Mouse (Mus musculus) heart, adult 2 months (tissue): ENCODE measurements around the gene Atp6v1g2. TPM values are rescaled to one million over a fixed set of nuclear protein-coding genes. Genes with fewer than 3 reads are reported as not detected.
A peak's percentile ranks its signal among the peaks of the same experiment; 100 is the strongest.

Source experiments
- DNase-seq, 2 experiments: peaks; one replicate each; pipeline ENCODE4 v3.0.0; 2021
- H3K27ac ChIP-seq: fragments of 200-600 bp; 2 replicates; pipeline ENCODE4 v1.8.1; 2022
- H3K27me3 ChIP-seq: fragments of 200-500 bp; 2 replicates; pipeline ENCODE4 v1.6.1; 2012; ENCODE audit warnings: mild to moderate bottlenecking, low read length, inconsistent platforms, mixed read lengths; ENCODE audit not compliant: control insufficient read depth, insufficient read depth
- H3K36me3 ChIP-seq: fragments of 200-500 bp; 2 replicates; pipeline ENCODE4 v1.6.1; 2012; ENCODE audit warnings: low read length, inconsistent platforms; ENCODE audit not compliant: control insufficient read depth, insufficient read depth
- H3K4me1 ChIP-seq: fragments of 200-500 bp; 2 replicates; pipeline ENCODE4 v1.6.1; 2011; ENCODE audit warnings: low read length; ENCODE audit not compliant: control insufficient read depth, insufficient read depth
- H3K4me3 ChIP-seq: fragments of 200-600 bp; 2 replicates; pipeline ENCODE4 v1.8.1; 2022
- H3K79me2 ChIP-seq: fragments of 200-500 bp; replicated peaks from 2 replicates; pipeline ENCODE4 v1.6.1; 2012; ENCODE audit warnings: mild to moderate bottlenecking, inconsistent platforms, low read length, moderate library complexity, mixed read lengths; ENCODE audit not compliant: control insufficient read depth, insufficient read depth
- H3K9ac ChIP-seq: fragments of 200-500 bp; 2 replicates; pipeline ENCODE4 v1.6.1; 2012; ENCODE audit warnings: low read depth, mild to moderate bottlenecking, control low read depth, inconsistent platforms, low read length, mixed read lengths
- CTCF ChIP-seq: fragments of 200-600 bp; IDR thresholded peaks from 2 replicates; pipeline ENCODE4 v1.8.1; 2022; ENCODE audit warnings: antibody characterized with exemption, mild to moderate bottlenecking, moderate library complexity
- EP300 ChIP-seq: fragments of 200-500 bp; IDR thresholded peaks from 2 replicates; pipeline ENCODE4 v1.6.1; 2011; ENCODE audit warnings: low read depth, low read length, control low read depth; ENCODE audit not compliant: insufficient read depth
- POLR2A ChIP-seq: fragments of 200-500 bp; IDR thresholded peaks from 2 replicates; pipeline ENCODE4 v1.6.1; 2011; ENCODE audit warnings: mild to moderate bottlenecking, low read depth, low read length, control low read depth; ENCODE audit not compliant: insufficient read depth
- WGBS: fragments of 180-500 bp; shearing (Covaris S2); methylation state at CpG from one replicate; pipeline ENCODE4 v1.1.7; 2018; 5-methylcytosine and 5-hydroxymethylcytosine counted together
- intact Hi-C: fragments of 180-260 bp; cut with DNase I; formaldehyde crosslinking; loops from one replicate; pipeline ENCODE4 v1.15.1; 2025
- polyA plus RNA-seq: library from polyadenylated mRNA; depleted of rRNA; stranded (reverse); fragments of >200 nt; gene quantifications from 2 replicates; pipeline ENCODE4 v1.2.3, GENCODE M21; 2012
- total RNA-seq, 2 experiments: library from RNA; stranded (reverse); gene quantifications; 2 replicates each; pipeline ENCODE4 v1.2.3; 2021

Gene Atp6v1g2
- total and polyA plus RNA-seq, 3 experiments, result 3.0 to 6.4 (median 3.2) TPM

DNA sequence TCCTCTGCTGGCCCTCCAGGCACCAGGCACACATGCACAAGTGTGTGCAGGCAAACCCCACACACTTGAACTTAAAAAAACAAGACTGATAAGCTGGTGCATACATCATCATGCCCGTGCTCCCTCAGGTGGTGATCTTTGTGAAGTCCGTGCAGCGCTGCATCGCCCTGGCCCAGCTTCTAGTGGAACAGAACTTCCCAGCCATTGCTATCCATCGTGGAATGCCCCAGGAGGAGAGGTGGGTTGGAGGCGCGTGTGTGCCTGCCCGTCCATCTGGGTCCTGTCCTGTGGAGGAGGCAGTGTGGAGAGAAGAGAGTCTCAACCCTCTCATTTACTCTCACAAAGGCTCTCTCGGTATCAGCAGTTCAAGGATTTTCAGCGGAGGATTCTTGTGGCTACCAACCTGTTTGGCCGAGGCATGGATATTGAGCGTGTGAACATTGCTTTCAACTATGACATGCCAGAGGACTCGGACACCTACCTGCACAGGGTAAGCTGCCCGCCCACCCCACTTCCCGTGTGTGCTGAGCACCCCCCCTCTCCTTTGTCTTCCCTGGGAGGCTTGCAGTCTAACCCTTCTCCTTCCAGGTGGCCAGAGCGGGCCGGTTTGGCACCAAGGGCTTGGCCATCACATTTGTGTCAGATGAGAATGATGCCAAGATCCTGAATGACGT lies 19.3 kb downstream of the Atp6v1g2 start:
- peaks cover under 1% of the 10 kb centered on the region; the same call in 1 of the 2 replicates for H3K36me3 ChIP-seq
- DNase-seq, result no peak
- H3K27me3 ChIP-seq, result no peaks in the 10 kb centered on the region
- intact Hi-C loops, result no loop called here
- no peak overlapping the region for H3K4me3 ChIP-seq
- TF ChIP-seq CTCF (no peak), EP300 (no peak), POLR2A (no peak)
- H3K9ac ChIP-seq, result no peak overlapping the region
- H3K27ac ChIP-seq, result no peak overlapping the region
- H3K4me1 ChIP-seq, result no peaks in the 10 kb centered on the region
- no peaks in the 10 kb centered on the region for H3K79me2 ChIP-seq
- 64% methylated on average over 18 of the region's 18 CpGs for WGBS

DNA sequence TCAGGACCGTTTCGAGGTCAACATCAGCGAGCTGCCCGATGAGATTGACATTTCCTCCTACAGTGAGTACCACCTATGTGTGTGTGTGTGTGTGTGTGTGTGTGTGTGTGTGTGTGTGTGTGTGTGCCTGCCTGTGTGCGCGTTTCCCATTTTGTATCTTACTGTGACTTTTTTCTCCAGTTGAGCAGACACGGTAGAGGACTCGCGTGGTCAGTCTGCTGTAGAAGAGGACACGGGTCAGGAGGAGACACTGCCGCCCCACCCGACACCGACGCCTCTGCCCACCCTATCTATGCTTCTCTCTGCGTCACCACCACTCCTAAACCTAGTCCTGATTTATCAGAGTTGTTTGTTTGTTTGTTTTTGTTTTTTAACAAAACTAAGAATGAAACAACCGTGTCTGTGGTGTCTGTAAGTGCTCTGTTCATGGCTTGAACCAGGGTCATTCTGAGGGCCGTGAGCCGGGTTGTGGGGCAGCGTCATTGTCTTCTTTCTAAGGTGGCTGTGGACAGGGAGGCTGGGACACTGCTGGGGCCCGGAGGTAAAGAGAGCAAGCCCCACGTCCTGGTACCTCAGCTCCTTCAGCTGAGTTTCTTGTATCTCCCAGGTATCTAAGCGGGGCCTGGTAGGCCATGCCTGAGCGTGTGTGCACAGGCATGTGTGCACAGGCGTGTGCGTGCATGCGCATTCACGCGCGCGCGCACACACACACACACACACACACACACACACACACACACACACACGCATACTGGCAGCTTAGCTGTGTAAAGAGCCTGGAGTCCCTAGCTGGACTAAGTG lies 20.0 kb downstream of the Atp6v1g2 start:
- Histone ChIP-seq H3K36me3 (no peaks in the 10 kb centered on the region), H3K79me2 (no peaks in the 10 kb centered on the region), H3K4me1 (no peaks in the 10 kb centered on the region), H3K4me3 (no peak overlapping the region), H3K27ac (no peak overlapping the region), H3K9ac (no peak overlapping the region), H3K27me3 (no peaks in the 10 kb centered on the region)
- TF ChIP-seq EP300 (no peak), CTCF (no peak), POLR2A (no peak)
- WGBS, result 81% methylated on average over 32 of the region's 32 CpGs
- no peak for DNase-seq
- intact Hi-C loops, result no loop called here

DNA sequence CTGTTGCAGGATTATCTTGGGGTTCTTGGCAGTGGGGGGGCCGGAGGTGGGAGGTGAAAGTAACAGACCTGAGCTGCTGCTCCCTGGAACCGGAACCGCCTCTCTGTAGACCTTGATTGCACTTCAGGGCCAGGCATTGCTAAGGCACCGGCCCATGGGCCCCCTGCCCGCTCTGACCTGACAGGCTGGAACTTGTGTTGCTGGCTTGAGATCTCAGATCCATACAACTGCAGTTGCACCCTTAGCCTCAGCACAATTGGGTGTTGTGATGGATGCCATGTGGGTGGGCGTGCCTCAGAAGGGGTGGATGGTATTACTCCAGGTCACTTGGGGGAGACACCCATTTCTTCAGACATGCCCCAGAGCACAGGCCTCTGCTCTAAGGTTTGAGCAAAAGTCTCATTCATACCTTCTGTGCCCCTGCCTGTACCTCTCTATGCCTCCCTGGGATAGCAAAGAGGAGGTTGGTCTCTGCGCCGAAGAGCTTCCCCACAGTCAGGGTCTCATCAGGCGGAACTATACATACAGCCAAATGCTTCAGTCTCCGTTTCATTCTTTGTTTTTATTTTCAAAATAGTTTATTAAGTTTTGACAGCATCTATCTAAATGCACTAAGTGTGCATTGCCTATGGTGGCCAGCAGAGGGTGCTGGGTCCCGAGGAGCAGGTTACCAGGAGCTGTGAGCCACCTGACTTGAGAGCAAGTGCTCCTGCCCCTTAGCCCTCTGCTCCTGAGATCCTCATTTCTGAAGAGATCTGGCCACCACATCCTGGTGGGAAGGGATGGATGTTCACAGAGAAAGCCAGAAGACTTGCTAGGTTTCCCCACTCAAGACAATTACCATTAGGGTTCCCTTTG lies 21.0 kb downstream of the Atp6v1g2 start:
- intact Hi-C loops, result loop anchor here (5.0 kb wide), 1 partner anchor 38 kb away; no protein-coding TSS in a partner anchor
- no peaks in the 10 kb centered on the region; the same call in 1 of the 2 replicates for H3K4me1 ChIP-seq
- TF ChIP-seq CTCF (peak; percentile 98), EP300 (0 out of 2 replicates have a peak, but pooled peaks have one; percentile 39), POLR2A (peak; percentile 40; the same call in 1 of the 2 replicates)
- H3K27me3 ChIP-seq, result no peaks in the 10 kb centered on the region
- no peak overlapping the region for H3K4me3 ChIP-seq
- no peak overlapping the region for H3K27ac ChIP-seq
- 65% methylated on average over 11 of the region's 11 CpGs for WGBS
- peak; percentile 60 to 74 for DNase-seq
- no peaks in the 10 kb centered on the region for H3K36me3 ChIP-seq
- no peak overlapping the region for H3K9ac ChIP-seq
- no peaks in the 10 kb centered on the region for H3K79me2 ChIP-seq

DNA sequence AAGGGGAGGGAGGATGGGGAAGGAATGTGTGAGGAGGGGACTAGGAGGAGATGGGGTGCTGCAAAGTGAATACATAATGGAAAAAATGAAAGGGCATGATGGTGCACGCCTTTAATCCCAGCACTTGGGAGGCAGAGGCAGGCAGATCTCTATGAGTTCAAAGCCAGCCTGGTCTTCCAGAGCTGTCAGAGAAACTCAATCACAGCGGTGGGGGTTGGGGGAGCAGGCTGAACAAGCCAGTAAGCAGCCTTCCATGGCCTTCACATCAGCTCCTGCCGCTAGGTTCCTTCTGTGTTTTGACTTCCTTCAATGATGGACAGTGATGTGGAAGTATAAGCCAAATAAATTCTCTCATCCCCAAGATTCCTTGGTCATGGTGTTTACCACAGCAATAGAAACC lies 21.8 kb downstream of the Atp6v1g2 start:
- intact Hi-C loops, result loop anchor here (5.0 kb wide), 1 partner anchor 37 kb away; no protein-coding TSS in a partner anchor
- DNase-seq, result no peak
- Histone ChIP-seq H3K36me3 (no peaks in the 10 kb centered on the region), H3K4me3 (no peak overlapping the region), H3K79me2 (no peaks in the 10 kb centered on the region), H3K27me3 (no peaks in the 10 kb centered on the region), H3K4me1 (no peaks in the 10 kb centered on the region; the same call in 1 of the 2 replicates), H3K9ac (no peak overlapping the region), H3K27ac (no peak overlapping the region)
- WGBS, result 73% methylated on average over 3 of the region's 3 CpGs
- TF ChIP-seq CTCF, result no peak
- no peak for TF ChIP-seq EP300
- no peak for TF ChIP-seq POLR2A

DNA sequence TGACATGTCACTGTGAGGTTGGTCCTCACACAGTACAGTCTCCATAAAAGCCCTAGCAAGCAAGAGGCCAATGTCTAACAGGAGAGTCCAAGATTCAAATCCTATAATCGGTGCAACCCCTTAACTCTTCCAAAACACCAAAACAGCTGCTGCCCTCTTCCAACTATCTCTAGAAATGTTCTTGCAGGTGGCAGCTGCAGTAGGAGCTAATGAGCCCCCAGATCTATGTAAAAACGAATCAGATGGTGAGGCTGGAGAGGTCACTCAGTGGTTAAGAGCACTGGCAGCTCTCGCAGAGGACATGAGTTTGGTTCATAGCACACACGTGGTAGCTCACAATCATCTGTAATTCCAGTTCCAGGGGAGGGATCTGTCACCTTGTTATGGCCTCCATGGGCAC lies 22.2 kb downstream of the Atp6v1g2 start:
- Histone ChIP-seq H3K79me2 (no peaks in the 10 kb centered on the region), H3K4me3 (no peak overlapping the region), H3K27me3 (no peaks in the 10 kb centered on the region), H3K36me3 (no peaks in the 10 kb centered on the region), H3K27ac (no peak overlapping the region), H3K4me1 (no peaks in the 10 kb centered on the region; the same call in 1 of the 2 replicates), H3K9ac (no peak overlapping the region)
- no peak for DNase-seq
- TF ChIP-seq CTCF (no peak), EP300 (no peak), POLR2A (no peak)
- 44% methylated on average over 4 of the region's 4 CpGs for WGBS
- intact Hi-C loops, result loop anchor here (5.0 kb wide), 1 partner anchor 37 kb away; no protein-coding TSS in a partner anchor
